Mouse (Mus musculus) neutrophil, adult 5-6 weeks (primary cell): ENCODE measurements at regions not wholly inside any gene's neighbourhood (a gene's known extent, or its start where the extent isn't known, plus 50 kb on each side); places are given as distances from the start of the nearest gene placed in this dataset.
"Not testable (repeated sequence)": the region's sequence is repeated elsewhere in the genome, so short reads cannot be mapped to it uniquely, and the experiment has no call there.

ENCODE experiments used
- ATAC-seq: fragments of 151-379, 151-347 bp; 2 replicates; pipeline ENCODE4 v1.8.0; 2017; ENCODE audit warnings: mild to moderate bottlenecking, moderate TSS enrichment; ENCODE audit not compliant: insufficient number of reproducible peaks, poor library complexity, low FRiP score, severe bottlenecking; ENCODE audit errors: extremely low read depth

DNA sequence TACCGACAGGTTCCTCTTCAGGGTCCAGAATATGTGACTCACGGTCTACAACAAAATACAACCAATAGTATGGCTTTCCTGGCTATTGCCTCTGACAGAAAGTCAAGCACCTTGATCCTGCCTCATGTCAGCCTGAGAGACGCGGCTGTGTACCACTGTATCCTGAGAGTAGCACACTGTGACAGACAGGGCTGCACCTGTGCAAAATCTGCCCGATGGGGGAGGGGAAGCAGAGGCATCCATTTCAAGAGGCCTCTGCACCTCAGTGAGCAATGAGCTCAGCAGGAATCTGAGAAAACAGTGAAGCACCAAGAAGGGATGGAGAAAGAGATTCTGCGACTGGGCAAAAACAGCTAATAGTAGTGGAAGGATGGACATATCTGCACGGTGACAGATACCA is 377.3 kb downstream of the Dad1 start:
- no peak for ATAC-seq

DNA sequence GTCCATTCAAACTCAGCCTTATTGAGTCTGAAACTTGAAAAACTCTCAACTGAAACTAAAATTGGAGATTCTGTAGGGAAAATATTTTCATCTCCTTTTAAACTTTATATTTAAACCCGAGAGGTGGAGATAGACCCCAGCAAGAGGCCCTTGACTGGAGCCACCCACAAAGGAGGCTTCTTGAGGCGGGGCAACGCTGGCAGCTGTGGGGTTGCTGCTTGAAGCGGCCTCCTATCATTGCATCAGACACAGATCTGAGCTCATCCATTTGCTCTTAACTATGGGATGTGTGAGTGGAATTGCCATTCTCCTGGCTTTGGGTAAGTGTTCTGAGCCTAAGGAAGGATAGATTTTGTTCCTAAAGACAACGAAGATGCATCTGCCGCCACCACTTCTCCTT is 378.2 kb downstream of the Dad1 start:
- ATAC-seq, result no peak

DNA sequence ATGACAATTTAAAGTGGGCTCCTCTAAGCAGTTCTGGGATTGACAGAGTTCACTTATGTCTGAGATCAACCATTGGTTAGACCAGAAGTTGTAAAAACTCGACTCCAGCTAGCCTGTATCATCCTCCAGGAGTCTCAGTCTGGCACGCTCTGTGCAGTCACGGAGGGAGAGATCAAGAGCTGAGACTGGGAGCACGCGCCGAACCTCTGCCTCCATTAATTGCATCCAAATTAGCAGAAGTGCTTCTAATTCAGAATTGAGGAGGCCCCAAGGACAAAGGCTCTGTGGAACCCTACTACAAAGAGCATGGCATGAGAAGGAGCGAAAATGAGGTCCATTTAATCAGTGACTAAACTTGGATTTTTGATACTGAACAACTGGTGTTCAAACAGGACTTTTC is 406.9 kb downstream of the Dad1 start:
- no peak for ATAC-seq

DNA sequence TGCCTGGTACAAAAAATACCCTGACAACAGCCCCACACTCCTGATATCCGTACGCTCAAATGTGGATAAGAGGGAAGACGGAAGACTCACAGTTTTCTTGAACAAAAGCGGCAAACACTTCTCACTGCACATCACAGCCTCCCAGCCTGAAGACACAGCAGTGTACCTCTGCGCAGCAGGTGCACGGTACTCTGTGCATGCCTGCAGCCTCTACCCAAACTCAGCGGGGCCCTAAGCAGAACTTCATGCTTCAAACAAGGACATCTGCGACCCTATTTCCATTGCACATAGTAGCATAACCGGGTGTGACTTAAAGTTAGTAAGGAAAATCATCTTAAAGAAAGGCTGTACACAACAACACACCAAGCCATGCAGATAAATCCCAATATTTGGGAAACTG is 408.3 kb downstream of the Dad1 start:
- no peak for ATAC-seq

DNA sequence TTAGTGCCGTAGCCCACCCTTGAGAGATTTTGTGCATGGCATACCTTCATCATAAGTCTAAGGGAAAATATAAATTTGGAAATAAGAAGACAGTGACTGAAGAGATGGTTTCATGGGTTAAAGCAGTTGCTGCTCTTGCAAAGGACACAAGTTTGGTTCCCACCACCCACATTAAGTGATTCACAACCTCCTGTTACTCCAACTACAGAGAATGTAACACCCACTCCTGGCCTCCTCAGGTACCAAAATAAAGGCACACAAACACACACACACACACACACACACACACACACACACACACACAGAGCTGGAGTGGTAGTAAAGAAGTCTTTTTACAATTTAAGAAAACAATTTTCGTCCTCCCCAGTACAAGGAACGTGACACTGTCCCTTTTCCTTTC is 421.4 kb downstream of the Dad1 start:
- ATAC-seq, result no peak

DNA sequence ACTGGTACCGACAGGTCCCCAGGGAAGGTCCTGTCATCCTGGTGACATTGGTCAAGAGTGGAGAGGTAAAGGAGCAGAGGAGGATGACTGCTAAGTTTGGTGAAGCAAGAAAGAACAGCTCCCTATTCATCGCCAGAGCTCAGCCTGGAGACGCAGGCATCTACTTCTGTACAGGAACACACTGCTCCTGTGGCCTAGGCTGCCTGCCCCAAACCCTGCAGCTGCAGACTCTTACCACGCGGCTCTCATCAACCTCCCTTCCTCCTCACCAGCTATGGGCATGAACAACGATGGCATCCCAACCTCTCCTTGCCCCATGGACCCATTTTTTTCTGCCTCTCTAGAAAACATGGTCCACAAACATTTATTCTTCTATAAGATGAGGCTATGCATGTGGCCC is 422.3 kb downstream of the Dad1 start:
- no peak for ATAC-seq

DNA sequence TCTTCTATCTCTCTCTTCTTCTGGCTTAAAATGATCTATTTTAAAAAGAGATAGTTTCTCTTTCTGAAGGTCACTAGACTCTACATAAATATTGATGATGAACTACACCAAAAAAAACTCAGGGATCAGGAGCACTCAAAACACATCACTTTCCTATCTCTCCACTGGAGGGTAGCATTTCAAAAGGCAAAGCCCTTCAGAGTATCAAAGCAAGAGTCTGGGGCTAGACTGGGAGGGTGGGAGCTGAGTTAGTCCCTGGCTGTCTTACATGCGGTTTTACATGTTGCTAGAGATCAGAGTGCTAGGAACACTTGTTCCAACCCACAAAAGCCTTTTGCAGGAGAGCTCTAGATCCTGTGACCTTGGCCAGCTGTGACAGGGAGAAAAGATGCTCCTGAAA is 423.2 kb downstream of the Dad1 start:
- ATAC-seq, result no peak

DNA sequence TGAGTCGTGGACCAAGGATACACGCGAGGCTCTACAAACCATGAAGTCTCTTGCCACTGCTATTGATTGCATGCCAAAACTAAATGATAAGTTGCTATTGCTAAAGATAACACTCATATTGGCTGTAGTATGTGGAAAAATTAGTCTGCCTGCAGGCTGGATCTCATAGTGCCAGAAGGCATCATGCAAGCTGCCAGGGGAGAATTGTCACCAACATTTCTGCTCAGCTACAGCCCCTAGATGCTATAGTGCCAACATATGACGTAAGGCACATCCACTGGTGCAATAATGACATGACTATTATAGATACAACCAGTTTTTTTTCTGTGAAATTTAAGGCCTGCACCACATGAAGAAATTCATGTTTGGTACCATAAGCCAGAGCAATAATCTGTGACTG is 427.1 kb downstream of the Dad1 start:
- no peak for ATAC-seq

DNA sequence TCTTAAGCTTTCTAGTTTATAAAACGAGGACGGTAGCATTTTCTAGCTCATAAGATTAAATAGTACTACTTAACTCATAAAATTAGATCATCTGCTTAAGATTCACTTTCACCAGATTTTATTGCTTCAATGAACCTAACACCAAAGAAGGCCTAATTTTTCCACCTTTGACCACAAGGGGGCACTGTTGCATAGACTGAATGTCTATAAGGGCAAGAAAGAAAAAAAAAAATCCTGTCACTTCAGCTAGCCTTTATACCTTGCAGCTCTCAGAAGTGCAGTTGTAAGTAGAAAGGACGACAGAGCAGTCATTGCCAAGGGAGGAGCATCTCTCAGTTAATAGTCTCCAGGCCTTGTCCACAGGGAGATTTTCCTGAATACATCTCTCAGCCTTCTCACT is 447.7 kb downstream of the Dad1 start:
- ATAC-seq, result no peak

DNA sequence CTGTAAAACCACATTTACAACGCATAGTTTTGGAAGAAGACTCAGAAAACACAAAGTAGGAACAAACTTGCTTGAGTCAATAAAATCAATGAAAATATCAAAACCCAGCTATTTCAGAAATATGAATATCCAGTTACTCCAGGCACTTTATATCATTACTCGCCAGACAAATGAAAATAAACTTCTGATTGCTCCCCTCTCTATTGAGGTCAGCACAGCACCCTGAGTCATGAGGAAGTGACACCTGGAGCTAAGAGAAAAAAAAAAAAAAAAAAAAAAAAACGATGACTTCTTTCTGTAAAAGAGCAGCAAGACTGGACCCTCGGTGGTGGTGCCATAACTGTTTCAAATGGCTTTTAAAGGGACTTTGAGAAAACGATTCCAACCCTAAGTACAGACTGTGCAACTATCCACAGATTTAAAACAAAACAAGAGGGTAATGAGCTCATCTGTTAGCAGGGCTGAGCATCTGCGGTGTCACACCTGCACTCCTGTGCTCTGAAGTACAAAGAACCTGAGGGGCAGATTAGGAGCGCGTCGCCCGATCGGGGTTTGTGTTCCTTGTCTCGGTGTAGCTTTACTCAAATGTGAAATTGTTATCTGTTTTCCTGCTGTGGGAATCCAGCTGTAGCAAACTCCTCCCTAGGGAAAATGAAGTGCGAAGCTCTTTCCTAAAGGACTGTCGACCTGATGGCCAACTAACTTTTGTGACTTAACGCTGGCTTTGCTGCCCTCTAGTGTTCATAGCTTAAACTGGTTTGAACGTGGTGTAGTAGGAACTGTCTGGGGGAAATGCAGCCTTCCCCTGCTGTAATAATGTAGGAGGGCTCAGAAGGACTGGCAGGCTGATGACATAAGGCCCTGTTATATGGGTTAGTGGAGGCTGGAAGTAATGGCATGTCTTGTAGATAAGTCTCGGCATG is 449.9 kb downstream of the Dad1 start:
- no peak for ATAC-seq

DNA sequence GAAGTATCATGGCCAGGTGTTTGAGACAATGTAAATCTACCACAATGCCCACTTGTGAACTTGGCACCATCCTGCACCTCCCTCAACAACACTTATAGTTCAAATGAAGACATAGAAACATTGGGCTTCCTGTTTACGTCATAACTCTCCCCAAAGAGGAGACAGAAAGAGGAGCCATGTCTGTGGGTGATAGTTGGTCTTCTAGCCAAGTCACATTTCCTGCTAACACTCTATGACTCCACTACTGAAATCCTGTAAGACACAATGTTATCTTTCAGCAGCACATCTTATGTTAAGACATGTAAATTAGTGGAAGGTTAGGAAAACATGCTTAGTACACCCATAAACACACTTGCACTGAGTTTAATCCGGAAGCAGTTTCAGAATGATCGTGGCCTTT is 451.4 kb downstream of the Dad1 start:
- no peak for ATAC-seq

DNA sequence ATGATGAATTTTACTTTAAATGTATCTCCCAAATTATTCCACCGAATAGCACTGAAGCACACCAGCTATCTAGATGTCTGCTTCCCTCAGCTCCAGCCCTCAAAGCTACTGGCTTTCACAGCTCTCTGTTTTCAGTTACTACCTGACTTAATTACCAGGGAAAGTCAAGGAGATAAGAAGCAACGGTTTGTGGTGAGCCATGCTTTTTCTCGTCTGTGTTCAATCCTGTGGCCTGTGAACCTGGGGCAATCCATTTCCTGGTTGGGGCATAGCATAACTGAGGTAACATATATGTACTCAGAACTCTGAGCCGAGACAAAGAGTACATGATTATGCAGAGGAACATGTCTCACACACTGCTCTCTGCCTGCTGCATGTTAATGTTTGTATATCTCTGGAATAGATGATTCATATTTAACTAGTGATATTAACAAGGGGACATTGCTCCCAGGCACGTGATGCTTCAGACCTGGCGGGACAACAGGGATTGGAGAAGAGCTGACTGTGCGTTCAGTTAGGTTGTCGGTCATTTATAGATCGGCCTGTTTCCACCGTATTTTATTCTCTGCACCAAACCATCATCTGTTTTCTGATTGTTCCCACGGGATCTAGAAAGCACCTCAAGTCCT is 453.3 kb downstream of the Dad1 start:
- ATAC-seq, result no peak

DNA sequence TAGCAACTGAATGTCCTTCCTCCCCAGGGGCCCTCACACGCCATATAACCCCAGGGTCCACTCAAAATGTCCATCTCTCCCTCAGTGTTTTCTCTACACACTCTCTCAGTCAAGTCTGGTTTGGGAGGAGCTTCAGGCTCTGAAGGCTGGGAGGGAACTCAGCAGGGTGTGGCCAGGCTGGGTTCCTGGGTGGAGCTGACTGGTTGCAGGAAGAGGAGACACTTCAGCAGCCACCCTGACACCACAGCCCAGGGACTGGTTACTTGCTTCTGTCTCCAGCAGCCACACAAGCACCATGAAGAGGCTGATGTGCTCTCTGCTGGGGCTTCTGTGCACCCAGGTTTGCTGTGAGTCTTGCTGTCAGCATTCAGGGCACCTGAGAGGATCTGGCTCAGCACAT is 458.7 kb downstream of the Dad1 start:
- ATAC-seq, result not testable (repeated sequence)

DNA sequence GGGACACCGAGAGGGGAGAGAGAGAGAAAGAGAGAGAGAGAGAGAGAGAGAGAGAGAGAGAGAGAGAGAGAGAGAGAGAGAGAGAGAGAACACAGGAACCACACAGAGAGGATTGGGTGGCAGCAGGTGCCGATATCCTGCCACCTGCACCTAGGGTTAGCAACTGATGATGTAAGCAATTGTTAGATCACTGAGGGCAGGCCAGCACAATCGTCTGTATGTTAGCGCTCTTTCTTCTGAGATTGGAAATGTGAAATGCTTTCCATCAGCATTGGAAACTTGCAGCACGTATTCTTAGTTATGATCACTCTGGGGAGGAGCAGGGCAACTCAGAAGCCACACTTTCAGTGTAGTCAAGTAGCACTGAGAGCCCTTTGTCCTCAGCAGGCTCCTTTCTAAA is 459.4 kb downstream of the Dad1 start:
- ATAC-seq, result no peak

DNA sequence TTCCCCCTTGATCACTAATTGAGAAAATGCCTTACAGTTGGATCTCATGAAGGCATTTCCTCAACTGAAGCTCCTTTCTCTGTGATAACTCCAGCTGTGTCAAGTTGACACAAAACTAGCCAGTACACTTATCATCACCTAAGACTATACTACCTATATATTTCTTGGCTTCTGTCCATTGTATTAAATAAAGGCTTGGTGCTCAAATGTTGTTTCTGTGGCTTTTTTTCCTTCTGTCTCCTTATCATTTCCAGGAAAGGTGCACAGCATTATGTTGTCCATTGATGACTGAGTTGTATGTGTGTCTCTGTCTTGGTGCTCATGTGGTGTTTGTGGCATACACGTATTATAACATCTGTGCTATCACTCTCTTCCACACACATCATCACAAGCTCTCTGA is 461.5 kb downstream of the Dad1 start:
- ATAC-seq, result not testable (repeated sequence)

DNA sequence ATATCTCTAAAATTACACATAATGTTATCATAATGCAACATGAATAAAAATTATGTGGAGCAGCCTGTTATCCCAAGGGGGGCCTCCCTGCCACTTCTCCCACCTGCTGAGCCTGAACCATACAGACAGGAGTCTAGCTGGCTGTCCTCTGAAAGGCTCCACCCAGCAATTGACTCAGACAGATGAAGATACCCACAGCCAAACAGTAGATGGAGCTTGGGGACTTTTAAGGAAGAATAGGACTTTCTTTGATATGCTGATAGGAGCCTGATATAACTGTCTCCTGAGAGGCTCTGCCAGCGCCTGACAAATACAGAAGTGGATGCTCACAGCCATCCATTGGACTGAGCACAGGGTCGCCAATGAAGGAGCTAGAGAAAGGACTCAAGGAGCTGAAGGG is 468.4 kb downstream of the Dad1 start:
- ATAC-seq, result not testable (repeated sequence)

DNA sequence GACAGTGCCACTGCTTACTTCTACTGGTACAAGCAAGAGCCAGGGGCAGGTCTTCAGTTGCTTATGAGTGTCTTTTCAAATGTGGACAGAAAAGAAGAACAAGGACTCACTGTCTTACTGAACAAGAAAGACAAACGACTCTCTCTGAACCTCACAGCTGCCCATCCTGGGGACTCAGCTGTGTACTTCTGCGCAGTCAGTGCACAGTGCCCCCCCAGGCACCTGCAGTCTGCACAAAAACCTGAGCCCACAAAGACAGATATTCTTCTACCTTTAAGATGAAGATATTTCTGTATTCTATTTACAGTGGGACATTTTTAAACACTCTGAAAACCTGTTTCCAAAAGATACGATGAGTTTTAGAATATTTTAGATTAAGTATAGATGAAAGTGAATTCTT is 476.5 kb downstream of the Dad1 start:
- ATAC-seq, result no peak

DNA sequence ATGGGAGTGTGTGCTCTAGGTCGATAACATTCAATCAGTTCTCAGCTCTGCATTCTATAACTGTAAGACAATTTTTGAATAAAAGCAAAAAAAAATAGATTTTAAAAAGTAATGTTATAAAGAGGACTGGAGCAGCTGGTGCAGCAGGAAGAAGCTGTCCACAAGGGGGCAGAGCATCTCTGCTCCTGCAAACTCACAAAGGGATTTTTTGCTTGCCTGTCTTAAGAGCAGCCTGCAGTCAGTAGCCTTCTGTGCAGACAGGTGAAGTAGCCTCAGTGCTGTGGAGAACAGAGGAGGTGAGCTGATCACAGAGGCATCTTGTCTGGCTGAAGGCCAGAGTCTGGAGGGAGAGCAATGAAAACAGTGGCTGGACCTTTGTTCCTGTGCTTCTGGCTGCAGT is 477.2 kb downstream of the Dad1 start:
- ATAC-seq, result not testable (repeated sequence)

DNA sequence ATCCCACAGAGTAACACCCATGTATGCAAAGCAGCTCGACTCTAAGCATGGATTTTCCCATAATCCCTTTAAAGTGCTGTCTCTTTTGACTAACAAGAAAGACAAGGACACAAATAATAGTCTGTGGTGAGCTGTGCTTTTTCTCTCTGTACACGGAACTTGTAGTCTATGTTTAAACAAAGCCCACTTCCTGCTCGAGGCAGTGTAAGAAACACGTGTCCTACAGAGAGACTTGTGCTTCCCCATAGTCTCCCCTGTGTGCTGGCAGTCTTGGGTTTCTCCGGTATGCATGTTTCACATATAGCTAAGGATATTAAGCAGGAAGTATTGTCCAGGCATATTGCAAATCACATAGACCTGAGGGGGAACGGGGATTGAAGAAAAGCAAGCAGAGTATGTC is 487.4 kb downstream of the Dad1 start:
- not testable (repeated sequence) for ATAC-seq

DNA sequence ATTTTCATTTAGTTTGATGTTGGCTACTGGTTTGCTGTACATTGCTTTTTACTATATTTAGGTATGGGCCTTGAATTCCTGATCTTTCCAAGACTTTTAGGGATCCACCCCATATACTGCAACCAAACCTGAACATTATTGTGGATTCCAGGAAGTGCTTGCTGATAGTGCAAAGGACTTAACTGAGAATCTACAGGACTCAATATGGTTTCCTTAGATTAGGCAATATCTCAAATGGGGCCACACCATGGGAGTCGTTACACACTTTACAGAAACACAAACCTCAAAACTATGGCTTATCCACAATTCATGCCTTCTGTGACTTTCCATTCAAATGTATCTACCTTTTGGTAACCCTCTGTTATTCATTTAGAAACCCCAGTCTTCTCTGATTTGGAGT is 488.0 kb downstream of the Dad1 start:
- not testable (repeated sequence) for ATAC-seq

DNA sequence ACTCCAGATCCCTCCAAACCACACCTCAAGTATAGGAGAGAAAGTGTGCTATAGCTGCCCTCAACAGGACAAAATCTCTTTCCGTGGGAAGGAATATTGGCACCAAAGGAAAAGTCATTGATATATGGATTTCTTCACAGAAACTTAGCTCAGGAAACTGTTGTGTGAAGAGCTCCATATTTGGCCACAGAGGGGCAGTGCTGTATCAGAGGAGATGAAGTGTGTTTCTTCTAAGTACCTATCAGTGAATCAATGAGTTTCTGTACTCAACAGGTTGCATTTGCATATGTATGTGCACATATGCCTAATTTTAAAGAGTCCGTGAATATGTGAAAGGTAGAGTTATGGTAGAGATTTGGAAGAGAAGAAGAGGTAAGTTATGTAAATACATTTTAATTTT is 493.3 kb downstream of the Dad1 start:
- not testable (repeated sequence) for ATAC-seq
